Comparison of ENCODE assay signal across 8 mouse cellular contexts in the genomic region with DNA sequence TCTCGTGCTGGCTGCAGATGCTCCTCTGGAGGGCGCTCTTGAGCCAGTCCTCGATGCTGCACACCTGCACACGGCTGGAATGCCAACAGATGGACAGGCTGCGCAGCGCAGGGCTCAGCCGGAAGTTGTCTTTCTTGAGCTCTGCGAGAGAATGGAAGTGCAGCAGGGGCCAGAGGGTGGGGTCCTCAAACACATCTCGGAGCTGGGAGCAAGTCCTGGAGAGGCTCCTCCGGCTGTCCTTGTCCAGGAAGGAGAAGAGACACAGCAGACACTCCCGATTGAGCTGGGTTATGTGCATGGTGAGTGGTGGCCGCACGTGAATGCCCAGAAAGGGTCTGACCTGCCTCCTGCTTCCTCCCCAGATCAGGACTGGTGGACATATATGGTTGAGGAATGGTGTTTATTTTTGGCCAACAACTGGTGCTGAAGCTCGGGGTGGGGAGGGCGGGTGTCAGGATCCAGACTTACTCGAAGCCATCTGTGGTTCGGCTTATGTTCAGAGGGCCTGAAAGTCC. TPM values are rescaled to one million over a fixed set of nuclear protein-coding genes. Genes with fewer than 3 reads are reported as not detected.
A peak's percentile ranks its signal among the peaks of the same experiment; 100 is the strongest.
DNase-seq lines count a peak whose midpoint lies in the region; ATAC-seq and TF ChIP-seq lines count a peak whose summit lies in the region.

Gene Fbxl22, minus strand, starts transcription at position 338 of the 515 bp plus-strand sequence.

- DNase-seq in adrenal gland, postnatal 14 days, result peak; percentile 53
- no peak for DNase-seq in adrenal gland, postnatal 4 days (ENCODE audit: low spot score in 2 of 2)
- peak; percentile 44 for DNase-seq in brain, embryonic 14.5 days (ENCODE audit: low read depth)
- DNase-seq in hindbrain, embryonic 11.5 days (ENCODE audit: low spot score), result peak; percentile 35
- peak; percentile 55 for DNase-seq in left cerebral cortex, postnatal 4 days
- DNase-seq in midbrain, embryonic 14.5 days, result peak; percentile 65
- peak; percentile 81 for DNase-seq in thymus, postnatal 4 days

- H3K27me3 ChIP-seq in forebrain, embryonic 16.5 days (replicated peaks; ENCODE audit: control insufficient read depth, insufficient read depth, low read length), result no peaks in the 10 kb centered on the region
- H3K27me3 ChIP-seq in hindbrain, embryonic 11.5 days (ENCODE audit: control insufficient read depth, insufficient read depth, low read length), result no peaks in the 10 kb centered on the region
- H3K27me3 ChIP-seq in midbrain, embryonic 14.5 days (ENCODE audit: control insufficient read depth, insufficient read depth, low read length), result no peaks in the 10 kb centered on the region

- H3K4me2 ChIP-seq in forebrain, embryonic 16.5 days (ENCODE audit: low read length), result no peak within 1 kb of the TSS
- no peak within 1 kb of the TSS for H3K4me2 ChIP-seq in hindbrain, embryonic 11.5 days (replicated peaks; ENCODE audit: low read depth, low read length)
- H3K4me2 ChIP-seq in midbrain, embryonic 14.5 days (ENCODE audit: low read length), result no peak within 1 kb of the TSS

- TF ChIP-seq CTCF in brain, embryonic 14.5 days (IDR thresholded peaks at IDR 0.05; ENCODE audit: borderline replicate concordance, extremely low read depth, insufficient read depth, insufficient read length), result peak; percentile 60

- 0 out of 2 replicates have a peak within 1 kb of the TSS, but pooled peaks have one; percentile 19 for H3K27ac ChIP-seq in forebrain, embryonic 16.5 days (ENCODE audit: low read length)
- H3K27ac ChIP-seq in hindbrain, embryonic 11.5 days (ENCODE audit: low read depth, low read length), result peak within 1 kb of the TSS; percentile 39; the same call in 1 of the 2 replicates
- H3K27ac ChIP-seq in midbrain, embryonic 14.5 days (replicated peaks; ENCODE audit: low read depth, low read length), result no peak within 1 kb of the TSS; the same call in 1 of the 2 replicates

- no peak for ATAC-seq in forebrain, embryonic 16.5 days
- no peak for ATAC-seq in hindbrain, embryonic 11.5 days (ENCODE audit: low FRiP score)
- ATAC-seq in midbrain, embryonic 14.5 days (ENCODE audit: low FRiP score, low TSS enrichment), result no peak

- intact Hi-C loops in left cerebral cortex, postnatal 4 days (cut with DNase I), result loop anchor here (5.0 to 10.0 kb wide), 2 partner anchors 318 to 460 kb away; partner anchors contain the start of genes Aph1c and Lactb

- 63% methylated on average over 17 of the region's 17 CpGs for WGBS in forebrain, embryonic 16.5 days
- WGBS in hindbrain, embryonic 11.5 days, result 79% methylated on average over 17 of the region's 17 CpGs
- 79% methylated on average over 17 of the region's 17 CpGs for WGBS in midbrain, embryonic 14.5 days

- no peaks in the 10 kb centered on the region for H3K9me3 ChIP-seq in forebrain, embryonic 16.5 days (ENCODE audit: control insufficient read depth, low read length)
- no peaks in the 10 kb centered on the region for H3K9me3 ChIP-seq in hindbrain, embryonic 11.5 days (ENCODE audit: control insufficient read depth, low read length)
- H3K9me3 ChIP-seq in midbrain, embryonic 14.5 days (ENCODE audit: control insufficient read depth, low read length), result no peaks in the 10 kb centered on the region

- TF ChIP-seq POLR2A in brain, embryonic 14.5 days (IDR thresholded peaks at IDR 0.05; ENCODE audit: borderline replicate concordance, extremely low read depth, insufficient read depth, insufficient read length, poor library complexity, severe bottlenecking), result no peak

- H3K4me3 ChIP-seq in forebrain, embryonic 16.5 days (replicated peaks; ENCODE audit: low read length), result no peak within 1 kb of the TSS
- H3K4me3 ChIP-seq in hindbrain, embryonic 11.5 days (ENCODE audit: low read depth, low read length), result no peak within 1 kb of the TSS
- no peak within 1 kb of the TSS for H3K4me3 ChIP-seq in midbrain, embryonic 14.5 days (replicated peaks; ENCODE audit: low read depth, low read length)

- no peak within 1 kb of the TSS for H3K9ac ChIP-seq in forebrain, embryonic 16.5 days (replicated peaks; ENCODE audit: low read depth, low read length)
- no peak within 1 kb of the TSS for H3K9ac ChIP-seq in hindbrain, embryonic 11.5 days (ENCODE audit: low read depth, low read length)
- H3K9ac ChIP-seq in midbrain, embryonic 14.5 days (replicated peaks; ENCODE audit: low read length), result no peak within 1 kb of the TSS

- H3K36me3 ChIP-seq in forebrain, embryonic 16.5 days (ENCODE audit: control insufficient read depth, insufficient read depth), result peaks cover 24% of the 10 kb centered on the region
- peaks cover 9% of the 10 kb centered on the region; the same call in 1 of the 2 replicates for H3K36me3 ChIP-seq in hindbrain, embryonic 11.5 days (ENCODE audit: control insufficient read depth, insufficient read depth, low read length)
- peaks cover 63% of the 10 kb centered on the region for H3K36me3 ChIP-seq in midbrain, embryonic 14.5 days (ENCODE audit: control insufficient read depth, insufficient read depth, low read length)

- peaks cover 15% of the 10 kb centered on the region for H3K4me1 ChIP-seq in forebrain, embryonic 16.5 days (replicated peaks; ENCODE audit: control insufficient read depth, insufficient read depth, low read length)
- no peaks in the 10 kb centered on the region for H3K4me1 ChIP-seq in hindbrain, embryonic 11.5 days (replicated peaks; ENCODE audit: control insufficient read depth, insufficient read depth, low read length)
- H3K4me1 ChIP-seq in midbrain, embryonic 14.5 days (ENCODE audit: control insufficient read depth, insufficient read depth, low read length), result peaks cover 12% of the 10 kb centered on the region

RNA-seq across cellular contexts. Expression of gene Fbxl22, which starts in this region (rescaled TPM):
- total RNA-seq in adrenal gland, postnatal 14 days (2021), result 0.52 and 1.5 TPM in 2 replicates
- total RNA-seq in adrenal gland, postnatal 4 days (2021), result under 1 TPM; 0.76 to 0.84 TPM
- polyA plus RNA-seq in brain, embryonic 14.5 days (2012; rRNA removed), result 1.7 and 2.2 TPM in 2 replicates
- 1.3 and 1.8 TPM in 2 replicates for polyA plus RNA-seq in forebrain, embryonic 16.5 days (2015; fragmentation: Nextera tagmentation; extraction: Ambion mirVana)
- polyA plus RNA-seq in hindbrain, embryonic 11.5 days (2014; fragmentation: Nextera tagmentation; extraction: Ambion mirVana), result 2.0 and 2.7 TPM in 2 replicates
- total RNA-seq in left cerebral cortex, postnatal 4 days (2021), result under 1 TPM; 0.24 to 0.46 TPM
- polyA plus RNA-seq in midbrain, embryonic 14.5 days (2014; fragmentation: Nextera tagmentation; extraction: Ambion mirVana), result 1.5 and 1.9 TPM in 2 replicates

Comparison
In these comparisons a context has a peak if more than half of its experiments do, and no peak if none do; other contexts are left out.
1. DNase-seq: peak in adrenal gland, postnatal 14 days (single experiment), brain, embryonic 14.5 days (single experiment), hindbrain, embryonic 11.5 days (single experiment), midbrain, embryonic 14.5 days (single experiment) and thymus, postnatal 4 days (single experiment); none in adrenal gland, postnatal 4 days (0 of 2).
2. Peak in DNase-seq in left cerebral cortex, postnatal 4 days; RNA of the gene not detected or under 1 TPM.